Mouse (Mus musculus) lung, postnatal 0 days (tissue): ENCODE data around the gene B4galt5. TPM values are rescaled to one million over a fixed set of nuclear protein-coding genes. Genes with fewer than 3 reads are reported as not detected.

Source experiments
- ATAC-seq: fragments of 200-750 bp; cut with Nextera tagmentation; 2 replicates; pipeline ENCODE4 v1.8.0; 2017; ENCODE audit warnings: moderate library complexity
- DNase-seq: peaks from one replicate; pipeline ENCODE4 v3.0.0-alpha.2; 2016; ENCODE audit warnings: low spot score
- H3K27ac ChIP-seq: fragments of 300-500 bp; sonication (generic); 2 replicates; pipeline ENCODE4 v1.5.1; 2014; ENCODE audit warnings: antibody characterized with exemption, mild to moderate bottlenecking, low read length, mixed read lengths
- H3K27me3 ChIP-seq: fragments of 300-500 bp; sonication (generic); replicated peaks from 2 replicates; pipeline ENCODE4 v1.6.1; 2014; ENCODE audit warnings: low read length, mixed read lengths; ENCODE audit not compliant: insufficient read depth
- H3K36me3 ChIP-seq: fragments of 300-500 bp; sonication (generic); 2 replicates; pipeline ENCODE4 v1.6.1; 2014; ENCODE audit warnings: low read length, mixed read lengths; ENCODE audit not compliant: insufficient read depth
- H3K4me1 ChIP-seq: fragments of 300-500 bp; sonication (generic); 2 replicates; pipeline ENCODE4 v1.6.1; 2014; ENCODE audit warnings: antibody characterized with exemption, low read depth, low read length, mixed read lengths; ENCODE audit not compliant: insufficient read depth
- H3K4me2 ChIP-seq: fragments of 300-500 bp; sonication (generic); replicated peaks from 2 replicates; pipeline ENCODE4 v1.6.1; 2014; ENCODE audit warnings: low read depth, mild to moderate bottlenecking, low read length, moderate library complexity, mixed read lengths
- H3K4me3 ChIP-seq: fragments of 300-500 bp; sonication (generic); 2 replicates; pipeline ENCODE4 v1.5.1; 2014; ENCODE audit warnings: low read depth, low read length
- H3K9ac ChIP-seq: fragments of 300-500 bp; sonication (generic); replicated peaks from 2 replicates; pipeline ENCODE4 v1.6.1; 2014; ENCODE audit warnings: low read depth, mild to moderate bottlenecking
- H3K9me3 ChIP-seq: fragments of 300-500 bp; sonication (generic); 2 replicates; pipeline ENCODE4 v1.6.1; 2016; ENCODE audit warnings: low read length, mixed read lengths
- CTCF ChIP-seq: IDR thresholded peaks from 2 replicates; pipeline ENCODE4 v1.5.1; 2016; ENCODE audit warnings: antibody characterized with exemption, mild to moderate bottlenecking
- EP300 ChIP-seq: IDR thresholded peaks from 2 replicates; pipeline ENCODE4 v1.6.1; 2016; ENCODE audit warnings: antibody characterized with exemption, mild to moderate bottlenecking, control low read depth
- WGBS: fragments of 180-500 bp; shearing (Covaris S2); extraction: QIAGEN DNeasy Blood & Tissue Kit; methylation state at CpG from one replicate; pipeline ENCODE4 v1.1.7; 2014; 5-methylcytosine and 5-hydroxymethylcytosine counted together
- polyA plus RNA-seq: library from polyadenylated mRNA; unstranded; fragments of >200 nt; fragmentation: Nextera tagmentation; extraction: Ambion mirVana; gene quantifications from 2 replicates; pipeline ENCODE4 v1.2.1, GENCODE M21; 2015

B4galt5 gene
- polyA plus RNA-seq, 1 experiment from 2014 or later, result 10.3 TPM

GRCm38 (mm10) chr2:167375688-167376087 is 26.7 kb upstream of the B4galt5 start:
- H3K4me1 ChIP-seq, result no peaks in the 10 kb centered on the region
- 81% methylated on average over 5 of the region's 5 CpGs for WGBS
- no peak overlapping the region for H3K9ac ChIP-seq
- no peak overlapping the region for H3K27ac ChIP-seq
- no peak overlapping the region for H3K4me3 ChIP-seq
- no peaks in the 10 kb centered on the region for H3K9me3 ChIP-seq
- no peak overlapping the region for H3K4me2 ChIP-seq
- TF ChIP-seq EP300, result no peak
- TF ChIP-seq CTCF, result no peak
- no peaks in the 10 kb centered on the region for H3K36me3 ChIP-seq
- no peak for ATAC-seq
- H3K27me3 ChIP-seq, result no peaks in the 10 kb centered on the region
- DNase-seq, result no peak

GRCm38 (mm10) chr2:167375135-167375534 is 26.2 kb upstream of the B4galt5 start:
- Histone ChIP-seq H3K36me3 (no peaks in the 10 kb centered on the region), H3K27ac (no peak overlapping the region), H3K27me3 (no peaks in the 10 kb centered on the region), H3K4me3 (no peak overlapping the region), H3K9me3 (no peaks in the 10 kb centered on the region), H3K4me2 (no peak overlapping the region), H3K4me1 (no peaks in the 10 kb centered on the region), H3K9ac (no peak overlapping the region)
- WGBS, result 64% methylated on average over 9 of the region's 9 CpGs
- no peak for ATAC-seq
- DNase-seq, result peak; percentile 31
- TF ChIP-seq CTCF (no peak), EP300 (no peak)

DNA sequence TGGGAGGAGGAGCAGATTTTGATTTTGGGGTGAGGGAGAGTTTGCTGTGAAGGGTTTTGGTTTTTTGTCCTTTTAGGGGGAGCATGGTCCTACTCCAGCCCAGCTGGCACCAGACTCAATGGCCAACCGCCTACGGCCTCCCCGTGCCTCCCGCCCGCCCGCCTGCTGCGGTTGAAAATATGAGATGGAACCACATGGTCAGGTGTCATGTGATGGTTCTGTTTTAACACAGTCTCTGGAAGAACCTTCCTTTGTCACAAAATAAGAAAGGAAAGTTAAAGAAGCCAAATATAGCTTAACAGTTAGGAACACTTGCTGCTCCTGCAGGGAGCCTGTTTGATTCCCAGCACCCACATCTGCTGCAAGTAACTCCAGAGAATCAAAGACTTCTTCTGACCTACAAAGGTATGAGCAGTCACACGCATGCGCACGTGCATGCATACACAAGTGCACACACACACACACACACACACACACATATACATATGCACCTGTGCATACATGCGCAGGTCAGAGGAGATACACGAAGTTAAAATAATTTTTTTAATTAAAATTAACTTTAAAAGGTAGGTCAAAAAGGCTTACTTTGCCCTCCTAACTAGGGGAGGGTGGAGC is 25.3 kb upstream of the B4galt5 start:
- no peak for TF ChIP-seq EP300
- no peak for TF ChIP-seq CTCF
- H3K27me3 ChIP-seq, result no peaks in the 10 kb centered on the region
- no peak overlapping the region for H3K27ac ChIP-seq
- H3K9ac ChIP-seq, result no peak overlapping the region
- no peaks in the 10 kb centered on the region for H3K4me1 ChIP-seq
- H3K4me2 ChIP-seq, result no peak overlapping the region
- no peaks in the 10 kb centered on the region for H3K36me3 ChIP-seq
- DNase-seq, result no peak
- ATAC-seq, result no peak
- no peaks in the 10 kb centered on the region for H3K9me3 ChIP-seq
- H3K4me3 ChIP-seq, result no peak overlapping the region
- 89% methylated on average over 12 of the region's 12 CpGs for WGBS

DNA sequence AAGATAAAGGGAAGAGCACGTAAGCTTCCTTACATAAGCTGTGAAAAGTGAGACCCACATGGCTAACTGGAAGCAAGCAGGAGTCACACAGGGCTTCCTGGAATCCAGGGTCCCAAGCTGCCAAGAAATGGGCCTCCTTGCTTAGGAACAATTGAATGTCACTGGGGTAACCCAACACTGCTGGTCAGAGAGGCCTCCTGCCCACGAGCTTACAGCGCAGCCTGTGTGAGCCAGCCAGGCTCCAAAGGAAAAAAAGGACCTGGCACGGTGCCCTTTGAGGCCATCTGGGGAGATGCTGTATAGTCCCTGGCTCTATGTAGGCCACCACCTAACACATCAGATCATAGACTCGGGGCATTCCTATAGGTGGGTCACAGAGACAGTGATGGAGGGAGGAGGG is 24.3 kb upstream of the B4galt5 start:
- H3K4me3 ChIP-seq, result no peak overlapping the region
- H3K36me3 ChIP-seq, result no peaks in the 10 kb centered on the region
- whole genome bisulfite sequencing, result 56% methylated on average over 5 of the region's 5 CpGs
- no peaks in the 10 kb centered on the region for H3K27me3 ChIP-seq
- DNase-seq, result no peak
- H3K27ac ChIP-seq, result no peak overlapping the region
- H3K9me3 ChIP-seq, result no peaks in the 10 kb centered on the region
- H3K4me1 ChIP-seq, result no peaks in the 10 kb centered on the region
- no peak for ATAC-seq
- TF ChIP-seq EP300 (no peak), CTCF (no peak)
- no peak overlapping the region for H3K4me2 ChIP-seq
- H3K9ac ChIP-seq, result no peak overlapping the region

DNA sequence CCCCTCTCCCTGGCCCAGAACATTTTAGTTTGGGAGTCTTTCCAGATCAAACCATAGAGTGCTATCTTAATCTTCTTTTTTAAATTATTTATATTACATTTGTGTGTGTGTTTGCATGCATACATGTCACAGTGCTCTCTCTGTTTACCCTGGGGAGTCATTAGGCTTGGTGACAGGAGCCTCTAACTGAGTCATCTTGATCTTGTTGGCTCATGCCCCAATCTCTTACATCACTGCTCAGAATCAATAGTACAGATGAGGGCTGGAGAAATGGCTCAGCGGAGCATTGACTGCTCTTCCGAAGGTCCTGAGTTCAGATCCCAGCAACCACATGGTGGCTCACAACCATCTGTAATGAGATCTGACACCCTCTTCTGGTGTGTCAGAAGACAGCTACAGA is 22.5 kb upstream of the B4galt5 start:
- H3K36me3 ChIP-seq, result no peaks in the 10 kb centered on the region
- 82% methylated on average over 2 of the region's 2 CpGs for WGBS
- DNase-seq (no peak), ATAC-seq (no peak)
- no peak overlapping the region for H3K4me3 ChIP-seq
- no peak overlapping the region for H3K4me2 ChIP-seq
- H3K27ac ChIP-seq, result no peak overlapping the region
- H3K4me1 ChIP-seq, result no peaks in the 10 kb centered on the region
- TF ChIP-seq EP300, result no peak
- no peak for TF ChIP-seq CTCF
- no peak overlapping the region for H3K9ac ChIP-seq
- H3K27me3 ChIP-seq, result no peaks in the 10 kb centered on the region
- H3K9me3 ChIP-seq, result no peaks in the 10 kb centered on the region

DNA sequence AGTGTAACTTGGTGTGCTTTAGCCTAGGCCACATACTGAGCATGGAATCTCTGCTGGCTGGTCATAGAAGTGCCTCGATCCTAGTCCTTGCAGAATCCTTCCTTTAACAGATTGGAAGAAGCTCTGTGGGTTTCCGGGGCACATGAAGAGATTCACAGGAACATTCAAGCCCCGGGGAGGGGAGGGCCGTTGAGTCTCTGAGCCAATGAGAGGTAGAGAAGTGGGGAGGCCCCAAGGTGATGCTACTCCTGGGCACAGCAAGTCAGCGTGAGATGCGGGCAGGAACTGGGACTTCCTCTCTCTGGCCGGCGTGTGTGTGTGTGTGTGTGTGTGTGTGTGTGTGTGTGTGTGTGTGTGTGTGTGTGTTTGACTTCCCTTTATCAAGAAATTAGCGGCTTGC is 19.3 kb upstream of the B4galt5 start:
- Histone ChIP-seq H3K4me3 (no peak overlapping the region), H3K4me2 (no peak overlapping the region)
- 66% methylated on average over 7 of the region's 9 CpGs for WGBS

DNA sequence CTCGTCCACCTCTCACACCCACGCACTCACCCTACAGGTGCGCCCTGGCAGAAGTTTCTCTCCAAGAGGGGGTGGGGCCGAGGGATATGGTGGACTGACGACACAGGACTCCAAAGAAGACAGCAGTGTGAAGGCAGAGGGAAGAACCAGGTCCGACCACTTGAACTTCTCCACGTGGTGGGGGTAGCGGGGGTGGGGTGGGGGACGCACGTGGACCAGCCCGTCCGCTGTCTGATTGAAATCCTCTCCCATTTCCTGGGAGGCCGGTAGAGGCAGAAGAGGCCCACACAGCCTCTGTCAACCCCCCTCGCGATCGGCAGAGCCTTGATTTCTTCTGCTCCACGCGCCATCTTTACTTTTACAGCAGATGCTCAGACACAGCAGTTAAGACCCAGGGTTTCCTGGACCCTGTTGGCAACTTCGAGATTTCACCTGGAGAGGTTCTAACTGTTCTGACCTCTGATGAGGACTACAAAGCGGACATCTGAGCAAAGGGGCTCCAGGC is 18.8 kb upstream of the B4galt5 start:
- ATAC-seq (peak; percentile 37), DNase-seq (no peak)

More for the DNA sequence above, 19.3 kb upstream of the B4galt5 start:
- no peaks in the 10 kb centered on the region for H3K27me3 ChIP-seq
- ATAC-seq (peak; percentile 62), DNase-seq (no peak)
- no peaks in the 10 kb centered on the region for H3K4me1 ChIP-seq
- H3K36me3 ChIP-seq, result no peaks in the 10 kb centered on the region
- H3K9me3 ChIP-seq, result no peaks in the 10 kb centered on the region
- H3K9ac ChIP-seq, result no peak overlapping the region
- H3K27ac ChIP-seq, result no peak overlapping the region
- TF ChIP-seq EP300, result no peak
- TF ChIP-seq CTCF, result no peak

More for the DNA sequence above, 18.8 kb upstream of the B4galt5 start:
- Histone ChIP-seq H3K4me1 (no peaks in the 10 kb centered on the region), H3K27ac (no peak overlapping the region), H3K9ac (no peak overlapping the region), H3K27me3 (no peaks in the 10 kb centered on the region), H3K9me3 (no peaks in the 10 kb centered on the region), H3K36me3 (no peaks in the 10 kb centered on the region), H3K4me3 (no peak overlapping the region), H3K4me2 (no peak overlapping the region)
- WGBS, result 35% methylated on average over 18 of the region's 20 CpGs
- no peak for TF ChIP-seq EP300
- TF ChIP-seq CTCF, result no peak
